In genomic region chr10:119382257-119382656, GRCm38 (mm10) we compare ENCODE assay signal across 13 mouse cellular contexts.
DNase-seq lines count a peak whose midpoint lies in the region; ATAC-seq lines count a peak whose summit lies in the region.
"Had no signal": no experiment of that assay in that cellular context is flagged by ENCODE, and none has a peak within 500 bp of the region (broad histone marks: within the 10 kb centered on the region; RNA-seq: fewer than 3 reads in every experiment).

No protein-coding gene starts in this region.

- 92% methylated on average over 11 of the region's 11 CpGs for WGBS in midbrain, embryonic 16.5 days
- WGBS in limb, embryonic 10.5 days = 91% methylated on average over 11 of the region's 11 CpGs

- peak; percentile 94 for ATAC-seq in inflammation-experienced regulatory T-cells, adult 6 months
- ATAC-seq in midbrain, embryonic 16.5 days = no peak

- H3K4me2 ChIP-seq in midbrain, embryonic 16.5 days (ENCODE audit: low read length) = no peak overlapping the region
- H3K4me2 ChIP-seq: forebrain, embryonic 12.5 days; liver, embryonic 13.5 days had no signal

- H3K9me3 ChIP-seq in midbrain, embryonic 16.5 days (replicated peaks; ENCODE audit: control insufficient read depth, low read length, poor library complexity, severe bottlenecking) = no peaks in the 10 kb centered on the region
- no peaks in the 10 kb centered on the region for H3K9me3 ChIP-seq in limb, embryonic 10.5 days (replicated peaks)
- H3K9me3 ChIP-seq: forebrain, embryonic 12.5 days; liver, embryonic 13.5 days; midbrain, embryonic 10.5 days had no signal

- no peak overlapping the region for H3K27ac ChIP-seq in midbrain, embryonic 16.5 days (ENCODE audit: low read length)
- H3K27ac ChIP-seq in limb, embryonic 10.5 days = no peak overlapping the region
- H3K27ac ChIP-seq: forebrain, embryonic 12.5 days; liver, embryonic 13.5 days; midbrain, embryonic 10.5 days had no signal

- DNase-seq in 416B (ENCODE audit: low read depth) = peak; percentile 83
- DNase-seq in CD8-positive naive resting alpha-beta T cell, adult 2 months (ENCODE audit: low read depth in 2 of 2, low spot score in 2 of 2) = peak; percentile 37 to 62
- peak; percentile 50 for DNase-seq in thymus, postnatal 0 days (ENCODE audit: low spot score)
- no peak for DNase-seq in limb, embryonic 10.5 days (ENCODE audit: low spot score)
- no peak for DNase-seq in adrenal gland, postnatal 36 days
- DNase-seq: cerebellum, adult 11-12 months; heart, postnatal 10 days; liver, embryonic 13.5 days; right cerebral cortex, postnatal 14 days had no signal

- H3K27me3 ChIP-seq in midbrain, embryonic 16.5 days (ENCODE audit: control insufficient read depth, insufficient read depth, low read depth, low read length) = no peaks in the 10 kb centered on the region
- no peaks in the 10 kb centered on the region for H3K27me3 ChIP-seq in limb, embryonic 10.5 days (ENCODE audit: low read depth, poor library complexity, severe bottlenecking)
- H3K27me3 ChIP-seq: forebrain, embryonic 12.5 days; liver, embryonic 13.5 days had no signal

- no peak overlapping the region for H3K9ac ChIP-seq in midbrain, embryonic 16.5 days (ENCODE audit: low read depth, low read length)
- H3K9ac ChIP-seq: forebrain, embryonic 12.5 days; liver, embryonic 13.5 days had no signal

- no peaks in the 10 kb centered on the region for H3K4me1 ChIP-seq in midbrain, embryonic 16.5 days (ENCODE audit: control insufficient read depth, insufficient read depth, low read length)
- H3K4me1 ChIP-seq in limb, embryonic 10.5 days = no peaks in the 10 kb centered on the region
- H3K4me1 ChIP-seq: forebrain, embryonic 12.5 days; liver, embryonic 13.5 days; midbrain, embryonic 10.5 days had no signal

- H3K4me3 ChIP-seq in midbrain, embryonic 16.5 days (ENCODE audit: low read depth, low read length) = no peak overlapping the region
- H3K4me3 ChIP-seq in limb, embryonic 10.5 days = no peak overlapping the region
- H3K4me3 ChIP-seq: forebrain, embryonic 12.5 days; liver, embryonic 13.5 days; midbrain, embryonic 10.5 days had no signal

- H3K36me3 ChIP-seq in midbrain, embryonic 16.5 days (ENCODE audit: control insufficient read depth, insufficient read depth, low read length) = no peaks in the 10 kb centered on the region
- no peaks in the 10 kb centered on the region for H3K36me3 ChIP-seq in limb, embryonic 10.5 days
- H3K36me3 ChIP-seq: forebrain, embryonic 12.5 days; liver, embryonic 13.5 days; midbrain, embryonic 10.5 days had no signal

Comparison
In these comparisons a context has a peak if more than half of its experiments do, and no peak if none do; other contexts are left out.
1. DNase-seq: peak in 416B (single experiment), CD8-positive naive resting alpha-beta T cell, adult 2 months (2 of 2) and thymus, postnatal 0 days (single experiment); none in limb, embryonic 10.5 days (single experiment) and adrenal gland, postnatal 36 days (0 of 2).